Mouse (Mus musculus): ENCODE data around the gene Dnm3.

The Dnm3 gene

GRCm38 (mm10) chr1:162015247-162015862 is 462.5 kb downstream of the Dnm3 start:
- no peak for DNase-seq

GRCm38 (mm10) chr1:162013561-162013960 is 464.3 kb downstream of the Dnm3 start:
- no peak for DNase-seq

GRCm38 (mm10) chr1:162011523-162012245 is 466.1 kb downstream of the Dnm3 start:
- no peak for DNase-seq

GRCm38 (mm10) chr1:162009086-162009485 is 468.7 kb downstream of the Dnm3 start:
- DNase-seq: no peak

GRCm38 (mm10) chr1:162008631-162009067 is 469.2 kb downstream of the Dnm3 start:
- DNase-seq: no peak

GRCm38 (mm10) chr1:162008208-162008607 is 469.6 kb downstream of the Dnm3 start:
- DNase-seq: no peak

GRCm38 (mm10) chr1:162006109-162006508 is 471.7 kb downstream of the Dnm3 start:
- DNase-seq: no peak

GRCm38 (mm10) chr1:162004821-162005770 is 472.7 kb downstream of the Dnm3 start:
- DNase-seq: peak; percentile 53

GRCm38 (mm10) chr1:162004518-162004780 is 473.4 kb downstream of the Dnm3 start:
- DNase-seq: no peak

GRCm38 (mm10) chr1:162003729-162004517 is 473.9 kb downstream of the Dnm3 start:
- DNase-seq: no peak

GRCm38 (mm10) chr1:162001328-162001727 is 476.5 kb downstream of the Dnm3 start:
- DNase-seq: no peak

GRCm38 (mm10) chr1:161999882-162000371 is 477.9 kb downstream of the Dnm3 start:
- peak; percentile 26 to 58 for DNase-seq

- no peak for DNase-seq
Observed at GRCm38 (mm10) chr1:161999338-161999737, 478.5 kb downstream of the Dnm3 start.

- DNase-seq: no peak
Observed at GRCm38 (mm10) chr1:161998781-161999180, 479.1 kb downstream of the Dnm3 start.

GRCm38 (mm10) chr1:161992389-161992788 is 485.4 kb downstream of the Dnm3 start:
- no peak for DNase-seq

- DNase-seq: no peak
Observed at GRCm38 (mm10) chr1:161991846-161992245, 486.0 kb downstream of the Dnm3 start.

- DNase-seq: no peak
Observed at GRCm38 (mm10) chr1:161990684-161991578, 486.9 kb downstream of the Dnm3 start.

GRCm38 (mm10) chr1:161983979-161984566 is 493.8 kb downstream of the Dnm3 start:
- DNase-seq: no peak

- no peak for DNase-seq
Observed at GRCm38 (mm10) chr1:161983451-161983850, 494.4 kb downstream of the Dnm3 start.

- DNase-seq: peak in 1 of 2 experiments; percentile 17
Observed at GRCm38 (mm10) chr1:161980626-161981298, 497.1 kb downstream of the Dnm3 start.

Data from kidney, adult 8-10 months (tissue).